ENCODE assay signal across 27 mouse cellular contexts in the genomic region with DNA sequence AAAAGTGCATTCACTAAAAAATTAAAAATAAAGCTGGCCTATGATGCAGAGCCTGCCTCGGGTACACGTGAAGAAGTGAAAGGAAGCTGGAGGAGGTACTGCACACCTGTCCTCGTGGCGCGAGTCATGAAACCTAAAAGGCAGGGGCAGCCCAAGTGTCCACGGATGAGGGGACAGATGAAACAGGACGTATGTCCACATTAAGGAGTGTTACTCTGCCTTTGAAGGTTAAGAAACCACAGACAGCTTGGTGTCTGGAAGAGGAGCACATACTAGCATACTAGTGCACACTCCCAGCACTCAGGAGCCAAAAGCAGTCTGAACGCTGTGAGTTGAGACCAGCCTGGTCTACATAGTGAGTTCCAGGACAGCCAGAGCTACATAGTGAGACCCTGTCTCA.
"Had no signal": no experiment of that assay in that cellular context is flagged by ENCODE, and none has a peak within 500 bp of the region (broad histone marks: within the 10 kb centered on the region; RNA-seq: fewer than 3 reads in every experiment).

No protein-coding gene starts in this region.

- H3K27ac ChIP-seq: gastrocnemius, adult 2 months; heart, adult 2 months; heart, embryonic 10.5 days; hindbrain, embryonic 10.5 days; hindbrain, embryonic 12.5 days; hindbrain, embryonic 14.5 days; kidney, embryonic 15.5 days; kidney, postnatal 0 days; layer of hippocampus, adult 2 months; left cerebral cortex, adult 2 months; limb, embryonic 10.5 days; limb, embryonic 12.5 days had no signal

- H3K9me3 ChIP-seq: heart, embryonic 10.5 days; heart, embryonic 12.5 days; hindbrain, embryonic 10.5 days; hindbrain, embryonic 12.5 days; kidney, embryonic 15.5 days; limb, embryonic 10.5 days; limb, embryonic 12.5 days; liver, embryonic 13.5 days had no signal

- H3K9ac ChIP-seq: heart, embryonic 12.5 days; hindbrain, embryonic 12.5 days; hindbrain, embryonic 14.5 days; kidney, embryonic 15.5 days; limb, embryonic 12.5 days; liver, embryonic 13.5 days had no signal

- DNase-seq: gastrocnemius, adult 2 months; gastrocnemius, postnatal 10 days; gastrocnemius, postnatal 25 days; heart, adult 2 months; heart, postnatal 10 days; heart, postnatal 4 days; kidney, adult 11 months; kidney, adult 2 months; kidney, adult 9 months; kidney, postnatal 25 days; kidney, postnatal 4 days; liver; liver, embryonic 13.5 days had no signal

- H3K4me1 ChIP-seq: limb, embryonic 10.5 days had no signal

- H3K4me3 ChIP-seq: gastrocnemius, adult 2 months; heart, adult 2 months; heart, embryonic 10.5 days; heart, embryonic 12.5 days; hindbrain, embryonic 10.5 days; hindbrain, embryonic 12.5 days; kidney, embryonic 15.5 days; layer of hippocampus, adult 2 months; left cerebral cortex, adult 2 months; limb, embryonic 10.5 days; limb, embryonic 12.5 days; liver, embryonic 13.5 days had no signal

- H3K27me3 ChIP-seq: heart, embryonic 12.5 days; hindbrain, embryonic 12.5 days; kidney, embryonic 15.5 days; limb, embryonic 12.5 days; liver, embryonic 13.5 days had no signal

- H3K36me3 ChIP-seq: heart, embryonic 10.5 days; heart, embryonic 12.5 days; hindbrain, embryonic 10.5 days; hindbrain, embryonic 12.5 days; kidney, embryonic 15.5 days; limb, embryonic 10.5 days; limb, embryonic 12.5 days had no signal

- H3K4me2 ChIP-seq: heart, embryonic 12.5 days; hindbrain, embryonic 12.5 days; hindbrain, embryonic 14.5 days; kidney, embryonic 15.5 days; limb, embryonic 12.5 days; liver, embryonic 11.5 days; liver, embryonic 13.5 days had no signal

- ATAC-seq: hindbrain, embryonic 16.5 days; intestine, embryonic 16.5 days had no signal
